Mouse (Mus musculus): Measurements from ENCODE around the gene Cep41. TPM values are rescaled to one million over a fixed set of nuclear protein-coding genes. Genes with fewer than 3 reads are reported as not detected.

Cep41 gene
- total and polyA plus RNA-seq, 2 experiments from 2014 or later, result 4.7 to 5.7 TPM

- 73% methylated on average over 7 of the region's 7 CpGs for WGBS
- peaks cover 7% of the 10 kb centered on the region; the same call in 1 of the 2 replicates for H3K4me1 ChIP-seq (ENCODE audit: control insufficient read depth, insufficient read depth)
- no peak overlapping the region for H3K27ac ChIP-seq (ENCODE audit: low read depth)
- no peaks in the 10 kb centered on the region for H3K36me3 ChIP-seq (replicated peaks; ENCODE audit: control insufficient read depth, insufficient read depth, low read length)
- no peak overlapping the region for H3K4me3 ChIP-seq (ENCODE audit: low read depth, low read length)
- H3K9me3 ChIP-seq (replicated peaks; ENCODE audit: control insufficient read depth, low read length), result no peaks in the 10 kb centered on the region
- no peak for ATAC-seq (ENCODE audit: insufficient read depth, low read depth)
- H3K4me2 ChIP-seq (ENCODE audit: low read depth, low read length), result no peak overlapping the region
- no peak overlapping the region for H3K9ac ChIP-seq (replicated peaks; ENCODE audit: low read depth, low read length)
- no peak for DNase-seq (ENCODE audit: low spot score)
- no peak for TF ChIP-seq EP300 (IDR thresholded peaks at IDR 0.05; ENCODE audit: low read depth)
- TF ChIP-seq CTCF (IDR thresholded peaks at IDR 0.05; ENCODE audit: low read depth), result no peak
- no peaks in the 10 kb centered on the region for H3K27me3 ChIP-seq (ENCODE audit: control insufficient read depth, insufficient read depth, low read length)
Observed at GRCm38 (mm10) chr6:30687198-30687597, 6.4 kb downstream of the Cep41 start.

GRCm38 (mm10) chr6:30684570-30684969 lies 9.0 kb downstream of the Cep41 start:
- DNase-seq (ENCODE audit: low spot score) (no peak), ATAC-seq (ENCODE audit: insufficient read depth, low read depth) (no peak)
- 100% methylated on average over 1 of the region's 1 CpGs for WGBS
- Histone ChIP-seq H3K9ac (replicated peaks; ENCODE audit: low read depth, low read length) (no peak overlapping the region), H3K27ac (ENCODE audit: low read depth) (no peak overlapping the region), H3K27me3 (ENCODE audit: control insufficient read depth, insufficient read depth, low read length) (no peaks in the 10 kb centered on the region), H3K4me1 (ENCODE audit: control insufficient read depth, insufficient read depth) (peaks cover 7% of the 10 kb centered on the region; the same call in 1 of the 2 replicates), H3K4me2 (ENCODE audit: low read depth, low read length) (no peak overlapping the region), H3K36me3 (replicated peaks; ENCODE audit: control insufficient read depth, insufficient read depth, low read length) (no peaks in the 10 kb centered on the region), H3K4me3 (ENCODE audit: low read depth, low read length) (no peak overlapping the region), H3K9me3 (replicated peaks; ENCODE audit: control insufficient read depth, low read length) (no peaks in the 10 kb centered on the region)
- TF ChIP-seq CTCF (IDR thresholded peaks at IDR 0.05; ENCODE audit: low read depth), result no peak
- TF ChIP-seq EP300 (IDR thresholded peaks at IDR 0.05; ENCODE audit: low read depth), result no peak

- Histone ChIP-seq H3K27me3 (ENCODE audit: control insufficient read depth, insufficient read depth, low read length) (no peaks in the 10 kb centered on the region), H3K4me3 (ENCODE audit: low read depth, low read length) (no peak overlapping the region), H3K36me3 (replicated peaks; ENCODE audit: control insufficient read depth, insufficient read depth, low read length) (no peaks in the 10 kb centered on the region), H3K4me2 (ENCODE audit: low read depth, low read length) (peak overlapping the region; percentile 5; the same call in 1 of the 2 replicates), H3K9ac (replicated peaks; ENCODE audit: low read depth, low read length) (no peak overlapping the region), H3K27ac (ENCODE audit: low read depth) (peak overlapping the region; percentile 87), H3K9me3 (replicated peaks; ENCODE audit: control insufficient read depth, low read length) (no peaks in the 10 kb centered on the region), H3K4me1 (ENCODE audit: control insufficient read depth, insufficient read depth) (peaks cover 7% of the 10 kb centered on the region; the same call in 1 of the 2 replicates)
- 56% methylated on average over 13 of the region's 13 CpGs for WGBS
- ATAC-seq (ENCODE audit: insufficient read depth, low read depth) (peak; percentile 72), DNase-seq (ENCODE audit: low spot score) (peak; percentile 26)
- TF ChIP-seq EP300 (IDR thresholded peaks at IDR 0.05; ENCODE audit: low read depth) (0 out of 2 replicates have a peak, but pooled peaks have one; percentile 41), CTCF (IDR thresholded peaks at IDR 0.05; ENCODE audit: low read depth) (no peak)
Observed at GRCm38 (mm10) chr6:30681935-30682900, 11.3 kb downstream of the Cep41 start.

GRCm38 (mm10) chr6:30680442-30680841 lies 13.1 kb downstream of the Cep41 start:
- ATAC-seq (ENCODE audit: insufficient read depth, low read depth) (no peak), DNase-seq (ENCODE audit: low spot score) (no peak)
- Histone ChIP-seq H3K9ac (replicated peaks; ENCODE audit: low read depth, low read length) (no peak overlapping the region), H3K4me3 (ENCODE audit: low read depth, low read length) (no peak overlapping the region), H3K36me3 (replicated peaks; ENCODE audit: control insufficient read depth, insufficient read depth, low read length) (no peaks in the 10 kb centered on the region), H3K27me3 (ENCODE audit: control insufficient read depth, insufficient read depth, low read length) (no peaks in the 10 kb centered on the region), H3K9me3 (replicated peaks; ENCODE audit: control insufficient read depth, low read length) (no peaks in the 10 kb centered on the region), H3K4me1 (ENCODE audit: control insufficient read depth, insufficient read depth) (peaks cover 11% of the 10 kb centered on the region), H3K27ac (ENCODE audit: low read depth) (no peak overlapping the region), H3K4me2 (ENCODE audit: low read depth, low read length) (no peak overlapping the region)
- no peak for TF ChIP-seq CTCF (IDR thresholded peaks at IDR 0.05; ENCODE audit: low read depth)
- TF ChIP-seq EP300 (IDR thresholded peaks at IDR 0.05; ENCODE audit: low read depth), result no peak
- WGBS, result 81% methylated on average over 7 of the region's 7 CpGs

GRCm38 (mm10) chr6:30679567-30679966 lies 14.0 kb downstream of the Cep41 start:
- no peak for ATAC-seq (ENCODE audit: insufficient read depth, low read depth)
- peaks cover 19% of the 10 kb centered on the region for H3K4me1 ChIP-seq (ENCODE audit: control insufficient read depth, insufficient read depth)
- no peak for TF ChIP-seq CTCF (IDR thresholded peaks at IDR 0.05; ENCODE audit: low read depth)
- TF ChIP-seq EP300 (IDR thresholded peaks at IDR 0.05; ENCODE audit: low read depth), result no peak

More at GRCm38 (mm10) chr6:30679567-30679966, 14.0 kb downstream of the Cep41 start:
- no peaks in the 10 kb centered on the region for H3K36me3 ChIP-seq (replicated peaks; ENCODE audit: control insufficient read depth, insufficient read depth, low read length)
- no peak overlapping the region for H3K9ac ChIP-seq (replicated peaks; ENCODE audit: low read depth, low read length)
- H3K9me3 ChIP-seq (replicated peaks; ENCODE audit: control insufficient read depth, low read length), result no peaks in the 10 kb centered on the region
- no peak for DNase-seq (ENCODE audit: low spot score)
- H3K27me3 ChIP-seq (ENCODE audit: control insufficient read depth, insufficient read depth, low read length), result no peaks in the 10 kb centered on the region
- no peak overlapping the region for H3K27ac ChIP-seq (ENCODE audit: low read depth)
- no peak overlapping the region for H3K4me3 ChIP-seq (ENCODE audit: low read depth, low read length)
- WGBS, result 33% methylated on average over 5 of the region's 5 CpGs
- H3K4me2 ChIP-seq (ENCODE audit: low read depth, low read length), result no peak overlapping the region
